Mouse (Mus musculus) ES-Bruce4 (cell line): Measurements from ENCODE around the gene Lyst.

Source experiments
- CTCF ChIP-seq: IDR thresholded peaks from one replicate; pipeline ENCODE4 v1.8.1; 2011; ENCODE audit warnings: low read depth, low read length
- POLR2A ChIP-seq: IDR thresholded peaks from one replicate; pipeline ENCODE4 v1.8.1; 2011; ENCODE audit warnings: low read length; ENCODE audit not compliant: insufficient read depth

GRCm38 (mm10) chr13:13824946-13825345 is 234.7 kb downstream of the Lyst start:
- no peak for TF ChIP-seq CTCF
- no peak for TF ChIP-seq POLR2A
